Mouse (Mus musculus): Measurements from ENCODE around the gene 4932438H23Rik.
A peak's percentile ranks its signal among the peaks of the same experiment; 100 is the strongest.

Gene 4932438H23Rik

DNA sequence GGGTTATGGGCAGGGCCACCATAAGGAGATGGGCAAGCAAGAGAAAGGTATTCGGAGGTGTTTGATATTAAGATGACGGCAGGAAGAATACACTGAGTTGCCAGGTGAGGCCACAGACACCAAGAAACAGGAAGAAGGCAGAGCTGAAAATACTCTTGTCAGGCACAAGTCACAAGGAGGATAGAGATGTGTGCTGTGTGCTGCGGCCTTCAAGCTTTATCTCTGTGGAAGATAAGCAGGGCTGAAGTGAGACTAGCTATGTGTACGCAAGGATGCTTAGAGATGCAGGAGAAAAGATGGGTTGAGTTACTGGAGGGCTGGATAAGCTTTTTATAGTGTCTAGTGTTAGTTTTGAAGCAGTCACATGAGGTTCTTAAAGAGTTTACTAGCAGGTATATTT, 37.7 kb downstream of the 4932438H23Rik start:
- DNase-seq (ENCODE audit: low read depth) = no peak

- DNase-seq (ENCODE audit: low read depth) = no peak
These were observed 38.7 kb downstream of the 4932438H23Rik start for GRCm38 (mm10) chr16:91056043-91056821.

- DNase-seq (ENCODE audit: low read depth) = no peak
These were observed 39.8 kb downstream of the 4932438H23Rik start for GRCm38 (mm10) chr16:91055150-91055549.

- DNase-seq (ENCODE audit: low read depth) = no peak
These were observed 41.3 kb downstream of the 4932438H23Rik start for GRCm38 (mm10) chr16:91053599-91053998.

DNA sequence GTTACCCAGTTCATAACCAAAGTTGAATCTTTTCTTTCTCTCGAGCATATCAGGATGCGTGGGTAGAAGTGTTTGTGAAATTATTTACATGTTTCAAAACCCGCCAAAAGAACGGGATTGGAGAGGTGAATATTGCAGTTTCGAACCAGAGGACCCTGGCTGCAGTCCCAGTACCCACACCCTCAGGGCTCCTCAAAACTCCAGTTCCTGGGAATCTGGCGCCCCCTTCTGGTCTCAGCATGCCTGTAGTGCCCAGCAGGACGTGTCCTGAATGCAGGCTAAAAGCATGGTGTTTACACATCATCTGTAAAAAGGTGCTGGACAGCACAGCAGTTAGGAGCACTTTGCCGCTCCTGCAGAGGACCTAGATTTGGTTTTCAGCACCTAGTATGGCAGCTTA, 49.4 kb downstream of the 4932438H23Rik start:
- peak; percentile 66 for DNase-seq (ENCODE audit: low read depth)

- peak; percentile 99 for DNase-seq (ENCODE audit: low read depth)
These were observed 50.4 kb downstream of the 4932438H23Rik start, which contains the start of gene Paxbp1 for GRCm38 (mm10) chr16:91044270-91045182. TSS of gene Paxbp1 (minus strand) at chr16:91044543.

- peak; percentile 74 for DNase-seq (ENCODE audit: low read depth)
These were observed 51.3 kb downstream of the 4932438H23Rik start for GRCm38 (mm10) chr16:91043461-91044248.

GRCm38 (mm10) chr16:91042640-91043039, 52.3 kb downstream of the 4932438H23Rik start:
- no peak for DNase-seq (ENCODE audit: low read depth)

GRCm38 (mm10) chr16:91035866-91036265, 59.1 kb downstream of the 4932438H23Rik start:
- DNase-seq (ENCODE audit: low read depth) = no peak

DNA sequence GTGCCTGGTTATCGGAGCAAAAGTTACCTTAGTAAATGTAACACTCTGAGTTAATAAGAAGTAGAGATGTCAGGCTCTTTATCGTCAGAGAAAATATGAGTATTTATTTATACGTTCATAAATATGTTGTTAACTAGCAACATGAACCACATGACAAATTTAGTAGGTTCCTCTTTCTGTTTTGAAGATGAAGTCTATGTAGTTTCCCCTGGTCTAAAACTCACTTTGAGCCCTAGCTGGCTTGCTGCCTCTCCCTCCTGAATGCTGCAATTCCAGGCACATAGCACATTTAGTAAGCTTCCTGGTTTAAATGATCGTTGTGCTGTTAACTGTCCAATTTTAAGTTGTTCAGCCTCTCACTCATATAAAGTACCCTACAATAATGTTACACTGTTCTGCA, 64.2 kb downstream of the 4932438H23Rik start:
- DNase-seq (ENCODE audit: low read depth) = no peak

GRCm38 (mm10) chr16:91029901-91030300, 65.0 kb downstream of the 4932438H23Rik start:
- DNase-seq (ENCODE audit: low read depth) = no peak

GRCm38 (mm10) chr16:91029161-91029743, 65.7 kb downstream of the 4932438H23Rik start:
- DNase-seq (ENCODE audit: low read depth) = peak; percentile 42

DNA sequence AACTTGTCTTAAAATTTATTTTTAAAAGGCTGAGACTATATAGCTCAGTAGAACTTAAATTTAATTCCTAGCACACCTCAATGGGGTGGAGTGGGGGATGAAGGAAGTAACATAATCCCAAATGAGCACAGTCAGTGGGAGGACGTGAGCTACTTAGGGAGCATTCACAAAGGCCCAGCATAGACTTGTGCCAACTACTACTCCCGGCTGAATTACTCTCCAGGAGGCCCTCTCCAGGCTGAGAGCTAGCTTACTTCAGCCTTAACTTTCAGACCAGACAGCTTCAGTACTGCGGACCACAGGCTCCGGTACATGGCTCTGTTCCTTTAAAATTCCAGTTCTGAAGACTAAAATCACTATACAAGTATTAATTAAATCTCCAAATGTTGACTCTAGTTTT, 68.6 kb downstream of the 4932438H23Rik start:
- no peak for DNase-seq (ENCODE audit: low read depth)

- peak; percentile 41 for DNase-seq (ENCODE audit: low read depth)
These were observed 71.5 kb downstream of the 4932438H23Rik start for GRCm38 (mm10) chr16:91023384-91023783.

GRCm38 (mm10) chr16:91020842-91021483, 74.0 kb downstream of the 4932438H23Rik start:
- no peak for DNase-seq (ENCODE audit: low read depth)

DNA sequence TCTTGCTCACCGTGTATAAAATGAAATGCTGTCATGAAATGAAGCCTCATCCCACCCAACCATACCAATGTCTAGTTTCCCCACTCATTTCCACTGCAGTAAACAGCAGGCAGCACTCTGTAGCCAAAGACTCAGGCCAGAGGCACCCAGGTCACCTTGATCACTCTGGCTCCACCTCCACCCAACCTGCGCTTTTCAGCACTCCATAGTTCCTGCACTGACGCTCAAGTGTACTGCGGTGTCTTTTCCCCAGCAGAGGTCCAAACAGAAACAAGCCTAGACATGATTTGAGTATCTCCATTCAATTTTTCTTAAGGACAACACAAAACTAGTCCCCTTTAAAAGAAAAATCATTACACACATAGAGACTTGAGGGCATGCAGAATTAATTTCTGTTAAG, 75.4 kb downstream of the 4932438H23Rik start:
- no peak for DNase-seq (ENCODE audit: low read depth)

GRCm38 (mm10) chr16:91015761-91016160, 79.2 kb downstream of the 4932438H23Rik start:
- DNase-seq (ENCODE audit: low read depth) = no peak

- DNase-seq (ENCODE audit: low read depth) = peak; percentile 84
These were observed 83.1 kb downstream of the 4932438H23Rik start for GRCm38 (mm10) chr16:91011847-91012246.

DNA sequence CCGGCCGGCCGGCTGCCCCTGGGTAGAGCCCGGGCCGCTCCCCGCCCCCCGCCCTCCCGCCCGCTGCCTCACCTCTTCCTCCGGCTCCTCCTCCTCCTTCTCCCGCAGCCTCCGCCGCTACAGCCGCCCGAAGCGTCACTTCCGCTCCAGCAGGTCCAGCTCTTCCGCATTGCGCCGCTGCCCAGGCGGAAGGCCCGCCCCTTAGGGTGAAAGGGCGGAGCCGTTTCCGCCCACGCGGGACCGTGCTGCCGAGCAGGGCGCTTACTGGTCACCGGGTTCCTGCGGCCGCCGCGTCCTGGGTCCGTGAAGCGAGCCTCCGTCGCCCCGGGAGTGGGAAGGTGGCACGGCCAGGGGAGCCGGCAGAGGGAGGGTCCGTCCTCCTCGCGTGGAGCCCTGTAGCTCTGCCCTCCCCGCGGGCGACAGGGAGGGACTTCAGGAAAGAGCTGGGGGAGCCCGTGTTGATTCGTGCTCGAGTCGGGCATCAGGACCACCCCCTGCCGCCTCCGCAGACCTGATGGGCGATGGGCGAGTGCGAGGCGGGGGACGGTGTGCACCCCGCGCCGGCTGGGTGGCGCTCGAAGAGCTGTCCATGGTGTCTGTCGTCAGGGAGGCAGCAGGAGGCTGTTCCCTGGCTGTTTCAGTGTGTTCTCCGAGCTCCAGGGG, 83.8 kb downstream of the 4932438H23Rik start, which contains the start of gene Synj1:
Synj1 (minus strand) TSS at position 288 of the 663 bp plus-strand sequence.
- peak; percentile 94 for DNase-seq (ENCODE audit: low read depth)

- no peak for DNase-seq (ENCODE audit: low read depth)
These were observed 84.3 kb downstream of the 4932438H23Rik start for GRCm38 (mm10) chr16:91010581-91011020.

Measured in 416B (cell line).